Mouse (Mus musculus) layer of hippocampus, adult 11-12 months (tissue): ENCODE results near the gene Thnsl1.
"Not testable (repeated sequence)": the region's sequence is repeated elsewhere in the genome, so short reads cannot be mapped to it uniquely, and the experiment has no call there.

Source experiments
- DNase-seq: peaks from one replicate; pipeline ENCODE4 v3.0.0; 2022; ENCODE audit warnings: low spot score

Gene Thnsl1

DNA sequence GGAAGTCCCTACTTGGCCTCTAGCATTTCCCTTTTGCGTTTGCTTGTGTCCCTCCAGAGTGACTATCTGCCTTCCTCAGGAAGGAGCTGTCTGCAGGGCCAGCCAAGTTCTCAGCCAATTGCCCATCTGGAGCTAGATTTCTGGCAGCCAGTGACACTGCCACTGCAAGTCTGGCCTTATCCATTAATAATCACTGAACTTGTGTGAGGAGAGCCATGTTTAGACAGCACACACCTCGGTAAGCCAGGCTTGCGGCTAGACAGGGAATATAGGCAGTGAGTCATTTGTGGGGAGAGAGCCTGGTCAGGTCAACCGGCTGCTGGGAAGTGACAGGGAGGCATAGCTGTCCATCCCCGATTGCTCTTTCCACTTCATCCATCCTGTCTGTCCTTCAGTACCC lies 31.3 kb downstream of the Thnsl1 start:
- DNase-seq: no peak

GRCm38 (mm10) chr2:21244104-21244503 lies 38.6 kb downstream of the Thnsl1 start:
- DNase-seq: not testable (repeated sequence)

- DNase-seq: no peak
Measured at GRCm38 (mm10) chr2:21244986-21245385, 39.5 kb downstream of the Thnsl1 start.

GRCm38 (mm10) chr2:21245477-21246102 lies 40.1 kb downstream of the Thnsl1 start:
- DNase-seq: no peak

GRCm38 (mm10) chr2:21253644-21254043 lies 48.1 kb downstream of the Thnsl1 start:
- no peak for DNase-seq

- DNase-seq: no peak
Measured at GRCm38 (mm10) chr2:21254308-21254707, 48.8 kb downstream of the Thnsl1 start.

- DNase-seq: no peak
Measured at GRCm38 (mm10) chr2:21258281-21258680, 52.8 kb downstream of the Thnsl1 start.

- no peak for DNase-seq
Measured at GRCm38 (mm10) chr2:21259081-21259480, 53.6 kb downstream of the Thnsl1 start.

DNA sequence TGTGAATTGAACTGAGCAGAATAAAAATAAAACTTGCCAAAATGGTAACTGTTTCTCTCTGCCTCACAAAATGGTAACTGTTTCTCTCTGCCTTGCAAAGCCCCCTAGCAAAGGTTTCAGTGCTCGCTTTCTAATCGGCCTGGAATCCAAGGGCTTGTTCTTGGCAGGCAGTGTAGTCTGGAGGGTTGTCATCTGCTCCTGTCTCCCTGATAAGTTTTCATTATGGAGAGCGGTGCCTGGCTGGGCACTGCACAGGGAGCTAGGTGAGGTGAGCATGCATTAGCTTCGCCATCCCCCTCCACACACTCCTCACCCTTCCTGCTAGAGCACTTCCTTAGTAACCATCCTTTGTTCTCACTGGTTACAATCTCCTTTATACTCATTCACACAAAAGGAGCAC lies 54.5 kb downstream of the Thnsl1 start:
- DNase-seq: no peak

DNA sequence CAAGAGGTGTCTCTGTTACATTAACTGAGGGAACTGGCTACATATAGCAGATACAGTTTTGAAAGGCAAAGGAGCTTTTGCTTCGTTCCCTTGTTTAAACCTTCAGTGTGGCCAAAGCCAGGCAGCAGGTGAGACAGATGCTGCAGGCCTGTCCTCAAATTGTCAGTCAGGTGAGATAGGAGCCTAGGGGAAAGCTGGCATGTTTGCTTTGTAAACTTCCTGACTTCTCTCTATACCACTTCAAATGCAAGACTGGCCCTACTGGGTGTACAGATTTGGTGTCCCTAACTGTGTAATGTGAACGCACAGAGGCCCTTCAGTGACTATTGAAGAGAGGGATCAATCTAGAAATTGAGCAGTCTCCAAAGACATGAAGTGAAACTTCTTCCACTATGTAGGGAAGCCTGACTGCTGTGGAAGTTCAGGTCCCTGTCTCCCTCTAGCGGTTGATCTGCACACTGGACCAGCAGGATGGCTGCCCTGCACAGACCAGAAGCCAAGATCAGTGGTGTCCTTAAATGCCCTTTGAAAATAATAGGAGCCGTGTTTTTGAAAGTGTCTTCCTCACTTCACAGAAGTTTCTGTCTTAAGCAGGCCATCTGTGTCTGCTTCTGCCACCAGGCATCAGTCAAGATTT lies 56.0 kb downstream of the Thnsl1 start:
- peak; percentile 69 for DNase-seq

- DNase-seq: peak; percentile 18
Measured at GRCm38 (mm10) chr2:21264031-21264430, 58.5 kb downstream of the Thnsl1 start.
